Mouse (Mus musculus): ENCODE measurements at regions not wholly inside any gene's neighbourhood (a gene's known extent, or its start where the extent isn't known, plus 50 kb on each side); places are given as distances from the start of the nearest gene placed in this dataset.

DNA sequence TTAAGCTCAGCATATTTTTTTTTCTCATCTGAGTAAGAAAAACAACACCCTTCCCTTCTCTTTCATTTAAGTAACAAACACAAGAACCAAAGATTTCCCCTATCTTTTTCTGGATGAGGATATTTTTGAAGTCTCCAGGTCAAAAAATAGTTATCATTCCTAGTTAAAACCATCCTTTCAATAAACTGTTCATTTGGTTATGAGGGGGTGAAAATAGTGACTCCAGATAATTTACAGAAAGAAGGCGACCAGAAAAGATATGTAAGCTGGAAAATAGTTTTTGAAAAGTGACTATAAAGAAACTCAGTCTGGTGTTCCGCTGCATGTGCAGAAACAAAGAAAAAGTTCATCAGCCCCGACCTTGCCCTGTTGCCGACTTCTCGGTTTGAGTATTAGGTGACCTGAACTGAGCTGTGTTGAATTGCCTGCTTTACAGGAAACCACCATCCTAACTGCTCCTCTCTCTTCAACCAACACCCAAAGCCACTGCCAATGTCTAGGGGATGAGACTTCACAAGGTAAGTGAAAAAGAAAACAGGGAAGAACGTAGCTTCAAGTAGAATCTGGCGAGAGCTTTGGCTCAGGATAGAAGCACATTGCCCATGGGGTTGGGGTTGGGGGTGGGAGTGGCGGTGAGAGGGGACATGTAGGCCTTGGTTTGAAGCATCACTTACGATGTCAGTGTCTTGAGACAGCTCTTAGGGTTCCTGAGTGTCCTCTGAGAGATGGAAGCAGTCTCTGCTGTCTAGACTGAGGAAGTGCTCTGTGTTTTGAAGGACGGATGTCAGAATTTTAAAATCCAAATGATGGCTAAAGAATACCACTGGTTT is 104.6 kb downstream of the Ube2e3 start:
- peak; percentile 36 for ATAC-seq

DNA sequence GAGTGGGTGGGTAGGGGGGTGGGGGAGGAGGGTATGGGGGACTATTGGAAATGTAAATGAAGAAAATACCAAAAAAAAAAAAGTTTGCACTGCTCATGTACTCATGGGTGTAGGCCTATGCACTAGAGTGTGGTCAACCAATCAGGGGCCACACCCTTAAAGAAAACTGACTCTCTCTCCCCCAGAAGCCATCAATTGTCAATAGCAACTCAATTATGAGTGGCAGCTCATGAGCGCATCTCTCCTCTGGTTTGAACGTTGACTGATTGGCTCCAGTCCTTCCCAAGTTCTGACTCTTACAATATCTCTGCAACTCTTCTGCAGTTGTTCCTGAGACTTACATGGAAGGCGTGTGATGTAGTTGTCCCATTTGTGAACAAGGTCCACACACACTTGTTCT is 105.9 kb downstream of the Ube2e3 start:
- peak; percentile 33 for ATAC-seq

DNA sequence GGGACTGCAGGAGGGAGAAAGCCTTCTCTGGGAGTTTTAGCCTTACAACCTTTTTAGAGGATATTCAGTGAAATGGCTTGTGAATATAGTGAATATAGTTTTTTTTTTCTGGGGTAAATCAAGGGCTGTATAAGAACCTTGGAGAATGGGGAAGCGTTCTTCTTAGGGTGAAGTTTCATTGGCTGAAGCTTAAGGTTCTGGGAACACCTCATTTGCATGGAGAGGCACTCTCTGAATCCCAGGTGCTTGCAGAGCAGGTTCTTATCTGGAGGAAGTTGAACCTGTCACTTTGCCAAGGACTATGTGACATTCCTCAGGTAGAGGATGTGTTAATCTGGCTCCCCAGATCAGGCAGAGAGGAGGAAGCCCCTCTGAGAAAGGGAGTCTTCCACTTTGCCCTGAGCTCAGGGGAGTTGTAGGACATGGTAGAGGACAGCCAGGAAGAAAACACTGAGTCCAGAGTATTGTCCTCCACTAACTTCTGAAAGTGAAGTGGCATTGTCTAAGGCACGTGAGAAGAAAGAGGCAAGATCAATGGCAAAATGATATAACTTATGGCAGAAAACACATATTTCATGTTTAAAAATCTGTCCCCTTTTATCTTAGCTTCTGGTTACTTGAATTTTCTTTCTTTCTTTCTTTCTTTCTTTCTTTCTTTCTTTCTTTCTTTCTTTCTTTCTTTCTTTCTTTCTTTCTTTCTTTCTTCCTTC is 106.9 kb downstream of the Ube2e3 start:
- ATAC-seq, result no peak

DNA sequence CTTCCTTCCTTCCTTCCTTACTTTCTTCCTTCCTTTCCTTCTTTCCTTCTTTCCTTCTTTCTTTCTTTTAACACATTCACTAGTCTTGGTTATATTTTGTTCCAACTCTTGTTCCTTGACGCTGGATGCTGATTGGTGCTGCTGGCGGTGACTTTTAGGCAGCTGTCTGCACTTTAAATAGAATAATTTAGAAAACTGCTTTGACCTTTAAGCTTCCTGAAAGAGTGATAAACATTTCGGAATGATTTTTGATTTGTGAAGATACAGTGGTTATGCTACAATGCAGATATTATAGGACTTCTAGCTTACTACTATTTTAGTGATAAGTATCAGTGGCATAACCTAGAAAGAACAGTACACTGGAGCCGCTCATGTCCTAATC is 107.5 kb downstream of the Ube2e3 start:
- no peak for ATAC-seq

DNA sequence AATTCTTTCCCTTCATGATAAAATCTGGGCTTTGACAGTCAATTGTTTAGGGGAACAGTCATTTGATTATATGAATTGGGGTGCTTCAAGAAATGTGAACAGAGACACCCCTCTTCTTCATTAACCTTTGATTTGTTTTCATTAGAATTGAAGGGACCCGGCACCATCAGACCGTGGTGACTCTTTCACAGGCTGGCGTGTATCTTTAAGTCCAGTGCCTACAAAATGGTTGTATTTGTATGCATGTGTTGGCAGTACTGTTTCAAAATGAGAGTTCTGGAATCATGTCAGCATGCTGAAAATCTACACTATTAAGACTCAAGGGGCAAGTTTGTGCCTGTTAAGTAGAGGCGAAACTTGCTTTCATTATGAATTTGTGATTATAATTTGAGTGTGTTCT is 108.2 kb downstream of the Ube2e3 start:
- no peak for ATAC-seq

DNA sequence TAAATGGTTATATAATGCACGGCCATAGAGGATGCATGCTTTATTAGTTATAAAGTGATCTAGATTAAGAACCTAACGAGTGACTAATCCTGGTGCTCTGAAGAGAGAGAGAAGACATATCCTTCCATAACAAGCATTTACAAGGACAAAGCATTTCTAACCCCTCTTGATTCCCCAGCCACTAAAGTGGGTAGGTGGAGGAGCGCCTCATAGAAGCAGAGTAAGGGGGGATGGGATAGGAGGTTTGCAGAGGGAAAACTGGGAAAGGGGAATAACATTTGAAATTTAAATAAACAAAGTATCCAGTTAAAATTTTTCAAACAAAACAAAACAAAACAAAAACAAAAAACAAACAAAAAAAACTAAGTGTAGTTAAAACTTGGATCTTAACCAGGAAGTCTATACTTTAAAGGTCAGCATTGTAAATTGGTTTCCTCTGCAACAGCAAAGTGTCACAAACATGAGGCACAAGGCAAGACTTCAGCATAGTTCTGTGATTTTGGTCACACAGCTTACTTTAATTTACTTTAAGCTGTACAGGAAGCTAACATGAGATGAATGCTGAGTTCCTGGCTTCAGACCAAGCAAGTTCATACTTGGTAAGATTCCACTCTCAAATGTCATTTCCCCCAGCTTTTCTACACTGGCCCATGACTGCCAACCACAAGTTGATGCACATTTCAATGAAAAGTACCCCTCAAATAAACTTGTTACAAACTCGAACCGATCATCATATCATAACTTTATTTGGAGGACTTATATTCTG is 109.9 kb downstream of the Ube2e3 start:
- peak; percentile 42 for ATAC-seq

DNA sequence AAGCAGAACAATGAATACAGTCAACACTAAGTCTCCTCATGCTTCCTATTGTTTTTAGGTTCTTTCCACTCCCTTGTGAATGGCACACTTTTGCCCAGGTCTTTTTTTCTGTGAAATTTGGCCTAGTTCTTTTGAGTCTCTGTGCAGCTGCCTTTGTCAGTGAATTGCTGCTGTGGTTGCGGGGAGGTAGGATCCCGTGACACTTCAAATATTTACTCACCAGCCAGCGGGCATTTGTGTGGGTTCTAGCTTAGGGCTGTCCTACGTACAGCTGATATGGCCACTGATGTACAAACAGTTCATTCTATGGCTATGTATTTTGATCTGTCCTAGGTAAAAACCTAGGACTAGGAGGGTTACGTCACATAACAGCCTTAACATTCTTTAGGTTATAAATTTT is 112.1 kb downstream of the Ube2e3 start:
- ATAC-seq, result no peak

DNA sequence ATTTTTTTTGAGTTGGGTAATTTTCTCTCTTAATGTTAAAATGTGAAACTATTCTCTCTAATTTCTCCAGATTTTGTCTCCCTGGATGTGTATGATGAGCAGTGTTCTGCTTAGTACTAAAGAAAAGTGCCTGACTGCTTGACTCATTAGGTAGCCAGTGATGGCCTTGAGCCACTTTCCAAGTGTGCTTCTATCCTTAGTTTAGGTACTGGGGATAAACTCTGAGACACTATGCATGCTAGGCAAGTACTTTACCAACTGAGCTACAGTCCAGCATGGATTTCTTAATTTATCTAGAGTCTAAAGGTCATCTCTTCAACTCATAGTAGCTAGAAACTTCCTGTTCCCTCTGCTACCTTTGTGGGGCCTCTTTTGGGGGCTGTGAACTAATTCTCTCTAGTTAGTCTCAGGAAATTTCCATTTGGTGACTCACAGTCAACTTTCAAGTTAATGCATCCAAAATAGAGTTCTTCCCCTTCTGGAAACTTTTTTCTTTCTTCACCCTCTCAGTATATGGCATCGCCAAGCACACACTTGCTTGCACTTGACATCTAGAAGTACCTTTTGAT is 112.8 kb downstream of the Ube2e3 start:
- peak; percentile 46 for ATAC-seq

DNA sequence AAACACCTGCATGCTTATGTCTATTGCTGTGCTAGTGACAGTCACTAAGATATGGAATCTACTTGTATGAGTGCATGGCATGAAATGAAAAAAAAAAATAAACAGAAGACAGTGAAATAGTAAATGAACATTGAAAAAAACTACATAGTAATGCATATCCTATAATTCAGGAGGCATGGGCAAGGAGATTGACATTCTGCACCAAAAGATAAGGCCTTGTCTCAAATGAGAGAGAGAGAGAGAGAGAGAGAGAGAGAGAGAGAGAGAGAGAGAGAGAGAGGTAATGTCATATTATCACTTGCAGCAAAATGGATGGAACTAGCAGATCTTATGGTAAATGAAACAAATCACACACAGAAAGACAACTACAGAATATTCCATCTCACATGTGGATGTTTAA is 115.4 kb downstream of the Ube2e3 start:
- no peak for ATAC-seq

DNA sequence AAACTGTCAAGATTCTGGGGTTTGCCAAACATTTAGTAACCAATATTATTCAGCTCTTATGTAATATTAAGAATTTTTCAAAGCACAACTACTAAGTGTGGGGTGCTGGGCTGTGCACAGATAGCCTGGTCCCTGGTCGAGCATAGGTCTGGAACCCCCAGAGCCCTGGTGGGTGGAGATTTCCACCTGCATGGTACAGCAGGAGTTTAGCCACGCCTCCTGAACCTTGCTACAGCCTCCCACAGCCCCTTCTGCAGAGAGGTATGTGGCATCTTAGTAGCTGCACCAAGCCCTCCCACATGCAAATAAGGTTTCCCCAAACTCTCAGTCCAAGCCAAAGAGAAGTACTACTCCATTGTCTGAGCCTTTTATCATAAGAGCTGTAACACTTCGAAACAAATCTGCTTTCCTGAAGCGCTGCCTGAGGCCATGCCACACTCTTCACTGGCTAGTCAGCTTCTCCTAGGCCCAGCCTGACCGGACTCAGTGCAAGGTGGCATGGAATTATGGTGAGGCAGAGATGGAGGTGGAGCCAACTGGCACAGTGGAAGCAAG is 116.1 kb downstream of the Ube2e3 start:
- peak; percentile 19 for ATAC-seq

DNA sequence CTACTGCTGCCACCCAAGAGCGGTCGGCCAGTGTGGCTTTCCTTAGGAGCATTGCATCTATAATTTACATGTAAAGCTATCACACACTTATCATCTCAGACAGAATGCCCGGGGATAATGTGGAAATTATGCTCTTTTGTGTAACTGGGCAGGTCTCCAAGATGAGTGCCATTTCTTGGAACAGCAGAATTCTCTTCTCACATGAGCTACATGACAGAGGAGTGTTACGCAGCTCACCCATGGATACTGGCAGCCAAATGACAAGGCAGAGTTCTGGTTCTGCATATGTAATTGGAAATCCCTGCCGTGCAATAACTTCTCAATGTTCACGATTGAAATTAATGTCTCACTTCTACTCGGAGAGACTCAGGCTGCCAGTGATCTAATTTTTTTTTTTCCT is 119.1 kb downstream of the Ube2e3 start:
- ATAC-seq, result no peak

DNA sequence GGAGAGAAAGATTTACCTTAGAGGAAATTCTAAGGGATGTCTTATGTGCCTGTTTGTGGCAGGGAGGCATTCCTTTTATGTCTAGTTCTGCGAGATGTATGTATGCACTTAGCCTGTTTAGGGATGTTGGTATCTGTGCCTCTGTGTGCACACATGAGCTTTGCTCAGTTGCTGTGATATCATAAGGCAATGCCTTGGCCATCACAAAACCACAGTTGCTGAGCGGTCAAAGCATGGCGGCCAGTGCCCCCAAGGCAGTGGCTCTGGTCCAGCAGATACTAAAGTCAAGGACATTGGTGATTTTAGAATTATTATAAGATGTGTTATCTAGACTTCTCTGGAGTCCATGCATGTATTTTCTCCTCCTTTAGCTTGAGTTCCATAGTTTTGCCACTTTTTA is 119.5 kb downstream of the Ube2e3 start:
- no peak for ATAC-seq

DNA sequence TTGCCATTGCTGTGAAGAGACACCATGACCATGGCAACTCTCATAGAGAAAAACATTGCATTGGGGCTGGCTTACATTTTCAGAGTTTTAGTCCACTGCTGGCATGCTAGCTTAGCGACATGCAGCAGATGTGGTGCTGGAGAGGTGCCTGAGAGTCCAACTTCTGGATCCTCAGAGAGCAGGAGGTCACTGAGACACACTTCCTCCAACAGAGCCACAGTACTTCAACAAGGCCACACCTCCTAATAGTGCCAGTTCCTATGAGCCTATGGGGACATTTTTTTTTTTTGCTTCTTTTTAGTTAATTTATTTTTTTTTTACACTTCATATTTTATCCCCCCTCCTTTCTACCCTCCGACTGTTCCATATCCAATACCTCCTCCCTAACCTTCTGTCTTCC is 120.3 kb downstream of the Ube2e3 start:
- ATAC-seq, result peak; percentile 47

DNA sequence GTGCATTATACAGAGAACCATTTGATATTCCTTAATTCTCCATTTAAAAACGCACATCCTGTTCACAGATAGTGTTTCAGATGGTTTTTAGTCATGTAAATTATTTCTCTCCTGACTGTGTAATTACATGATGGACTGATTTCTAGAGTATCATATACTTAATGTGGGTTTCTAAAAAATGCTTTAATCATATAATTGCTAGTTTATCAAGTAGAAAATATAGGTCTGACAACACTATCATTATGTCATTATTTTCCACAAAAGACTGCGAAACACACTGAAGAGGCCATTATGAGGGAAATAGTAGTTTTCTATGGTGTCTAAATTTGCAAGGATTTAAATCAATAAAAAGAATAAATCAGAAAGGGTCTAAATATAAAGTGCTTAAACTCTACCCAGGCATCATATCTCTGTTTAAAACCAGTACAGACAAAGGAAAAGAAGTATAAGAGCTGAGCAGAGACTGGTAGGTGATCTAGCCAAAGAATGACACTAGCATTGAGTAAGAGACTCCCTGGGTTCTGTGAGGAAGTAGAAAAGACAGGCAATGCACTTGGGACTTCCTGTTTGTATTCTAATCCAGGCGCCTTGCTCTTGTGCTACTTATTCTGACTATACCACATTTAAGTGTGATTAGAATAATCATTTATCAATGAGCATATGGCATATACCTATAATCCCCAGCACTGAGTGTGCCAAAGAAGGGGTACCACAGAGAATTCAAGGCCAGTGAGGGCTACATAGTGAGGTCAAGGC is 127.1 kb downstream of the Ube2e3 start:
- peak; percentile 70 for ATAC-seq

DNA sequence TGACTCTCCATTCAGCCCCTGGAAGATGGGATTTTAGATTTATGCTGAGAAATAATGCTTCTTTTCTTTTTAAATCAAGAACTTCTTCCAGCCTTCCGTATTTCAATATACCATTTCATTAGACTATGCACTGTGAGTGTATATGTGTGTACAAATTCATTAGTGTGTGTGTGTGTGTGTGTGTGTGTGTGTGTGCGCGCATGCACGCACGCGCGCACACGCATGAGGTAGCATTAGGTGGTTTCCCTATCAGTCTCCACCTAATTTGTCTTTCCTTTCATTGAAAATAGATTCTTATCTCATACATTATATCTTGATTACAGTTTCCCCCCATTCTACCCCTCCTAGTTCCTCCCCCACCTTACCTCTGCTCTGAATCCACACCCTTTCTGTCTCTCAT is 130.7 kb downstream of the Ube2e3 start:
- ATAC-seq, result peak; percentile 67

DNA sequence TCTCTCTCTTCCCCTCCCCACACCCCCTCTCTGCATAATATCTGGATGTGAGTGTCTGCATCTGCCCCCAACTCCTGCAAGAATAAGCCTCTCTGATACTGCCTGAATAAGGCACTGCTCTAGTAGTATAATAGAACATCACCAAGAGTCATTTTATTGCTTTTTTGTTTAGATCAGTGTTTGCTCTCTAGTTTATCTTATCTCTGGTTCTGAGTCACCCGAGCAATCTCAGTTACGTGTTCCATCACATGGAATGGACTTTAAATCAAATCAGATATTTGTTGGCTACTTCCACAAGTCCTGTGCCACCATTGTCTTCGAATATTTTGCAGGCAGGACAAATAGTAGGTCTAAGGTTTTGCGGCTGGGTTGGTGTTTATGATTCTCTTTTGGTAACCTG is 131.5 kb downstream of the Ube2e3 start:
- no peak for ATAC-seq

DNA sequence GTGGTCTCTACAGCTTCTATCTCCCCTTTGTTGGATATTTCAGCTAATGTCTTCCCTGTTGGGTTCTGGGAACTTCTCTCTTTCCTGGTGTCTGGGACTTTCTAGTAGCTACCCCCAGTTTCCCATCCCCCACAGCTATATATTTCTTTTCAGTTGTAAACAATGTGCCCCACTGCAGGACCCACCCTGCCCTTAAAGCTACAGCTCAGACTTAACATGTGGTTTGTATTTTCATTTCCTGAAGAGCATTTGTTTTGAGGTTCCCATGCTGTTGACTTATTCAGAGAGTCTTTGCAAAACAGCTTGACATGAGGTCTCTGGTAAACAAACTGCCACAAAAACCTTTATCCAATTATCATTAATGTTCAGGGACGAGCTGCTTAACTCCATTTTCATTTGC is 136.9 kb downstream of the Ube2e3 start:
- peak; percentile 56 for ATAC-seq

DNA sequence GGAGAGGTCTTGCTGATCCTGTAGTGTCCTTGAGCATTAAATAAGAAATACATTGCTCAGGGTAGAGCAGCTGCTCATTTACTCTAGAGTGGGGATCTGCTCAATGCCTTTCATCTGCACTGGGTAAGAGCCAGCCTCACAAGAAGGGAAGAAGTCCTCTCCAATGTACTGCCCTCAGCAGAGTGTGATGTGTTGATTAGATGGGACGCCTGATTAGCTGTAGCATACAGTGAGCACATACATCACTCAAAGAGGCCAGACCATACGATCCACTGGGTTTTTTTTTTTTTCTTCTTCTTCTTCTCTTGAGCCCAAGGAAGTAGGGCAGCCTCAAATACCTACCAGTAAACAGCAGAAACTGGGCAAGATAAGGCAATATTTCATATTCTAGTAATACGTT is 140.7 kb downstream of the Ube2e3 start:
- ATAC-seq, result no peak

DNA sequence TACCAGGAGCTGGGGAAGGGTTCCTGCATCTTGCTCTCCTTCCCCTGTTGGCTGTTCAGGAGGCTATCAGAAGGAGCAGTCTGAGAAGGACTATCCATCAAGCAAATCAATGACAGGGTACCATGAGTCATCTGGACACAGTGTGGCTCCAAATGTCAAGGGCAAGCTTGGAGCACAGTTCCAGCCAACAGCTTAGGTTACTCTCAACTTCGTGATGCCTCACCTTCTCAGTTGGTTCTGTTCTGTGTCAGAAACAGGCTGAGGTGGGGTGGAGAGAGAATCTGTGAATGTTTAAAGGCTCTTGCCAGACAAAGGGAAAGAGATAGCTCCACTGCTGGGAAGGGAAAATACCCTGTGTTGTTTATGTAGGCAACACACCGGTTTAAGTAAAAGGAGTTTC is 141.9 kb downstream of the Ube2e3 start:
- peak; percentile 68 for ATAC-seq

DNA sequence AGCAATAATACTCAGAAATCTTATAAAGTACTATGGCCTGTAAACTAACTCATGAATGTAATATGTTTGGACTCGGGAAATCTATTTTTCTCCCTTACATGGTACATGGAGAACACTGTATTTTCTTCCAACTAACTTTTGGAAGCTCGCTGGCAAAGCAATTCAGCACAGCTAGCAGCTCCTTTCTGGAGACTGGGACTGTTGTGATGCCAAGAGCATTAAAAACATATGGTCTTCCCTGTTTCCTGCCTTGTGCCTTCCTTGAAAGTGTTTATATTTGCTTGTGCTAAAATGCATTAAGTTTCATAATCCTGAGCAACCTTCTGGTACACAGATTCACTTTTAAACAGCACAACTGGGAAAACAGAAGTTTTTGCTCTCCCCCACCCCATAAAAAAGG is 142.3 kb downstream of the Ube2e3 start:
- no peak for ATAC-seq

DNA sequence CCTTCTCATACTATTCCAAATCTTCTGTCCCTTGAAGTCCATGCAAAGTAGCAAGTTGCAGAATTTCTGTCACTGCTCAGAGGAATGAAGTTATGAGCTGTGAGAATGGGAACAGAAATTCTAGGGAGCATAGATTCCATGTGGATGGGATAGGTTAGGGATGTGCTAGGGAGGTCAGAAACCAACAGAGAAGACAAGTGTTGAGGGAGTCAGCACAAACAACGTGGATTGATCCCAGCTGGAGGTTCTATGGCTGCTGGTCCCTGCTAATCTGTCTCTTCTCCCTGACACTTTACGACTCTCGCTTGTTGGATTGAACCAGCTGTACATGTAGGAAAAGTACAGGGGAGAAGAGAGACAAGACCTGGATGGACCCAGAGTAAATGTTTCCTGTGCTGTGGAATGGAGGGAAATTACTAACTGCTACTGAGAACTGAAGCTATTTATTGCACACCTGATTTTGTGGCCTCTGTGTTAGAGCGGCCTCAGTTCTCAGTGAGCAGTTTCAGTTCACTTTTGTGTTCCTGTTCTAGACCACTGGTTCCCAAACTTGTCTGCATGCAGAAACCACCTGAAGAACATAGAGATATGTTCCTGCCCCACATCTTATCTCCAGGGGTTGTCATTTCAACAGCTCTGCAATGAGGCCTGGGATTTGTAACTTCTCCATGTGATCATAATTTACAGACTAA is 151.0 kb downstream of the Ube2e3 start:
- no peak for ATAC-seq

DNA sequence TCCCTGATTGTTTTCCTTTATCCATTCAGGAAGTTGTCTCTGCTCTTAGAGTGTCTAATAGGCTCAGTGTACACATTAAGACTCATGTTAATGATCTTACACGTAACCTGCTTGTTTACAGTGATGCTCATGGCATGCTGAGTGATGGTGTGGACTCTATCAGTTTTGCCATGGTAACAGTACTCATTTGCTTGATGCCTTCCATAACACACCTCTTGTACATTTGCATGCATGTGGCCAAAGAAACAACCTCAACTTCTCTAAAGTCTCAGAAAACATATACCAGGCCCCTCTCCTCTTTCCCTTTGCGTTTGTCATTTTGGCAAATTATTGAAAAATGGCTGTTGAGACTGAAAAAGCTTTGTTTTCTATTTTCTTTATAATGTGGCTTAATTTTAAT is 155.0 kb downstream of the Ube2e3 start:
- no peak for ATAC-seq
